Mouse (Mus musculus) forebrain, embryonic 13.5 days (tissue): ENCODE measurements around the gene Ppp2r2d. TPM values are rescaled to one million over a fixed set of nuclear protein-coding genes. Genes with fewer than 3 reads are reported as not detected.

Source experiments
- ATAC-seq: fragments of 200-750 bp; cut with Nextera tagmentation; 2 replicates; pipeline ENCODE4 v1.8.0; 2017
- H3K27ac ChIP-seq: fragments of 300-500 bp; sonication (generic); 2 replicates; pipeline ENCODE4 v1.5.1; 2015; ENCODE audit warnings: inconsistent platforms, mild to moderate bottlenecking, moderate library complexity
- H3K27me3 ChIP-seq: fragments of 300-500 bp; sonication (generic); 2 replicates; pipeline ENCODE4 v1.6.1; 2015; ENCODE audit warnings: mild to moderate bottlenecking, inconsistent platforms
- H3K36me3 ChIP-seq: fragments of 300-500 bp; sonication (generic); 2 replicates; pipeline ENCODE4 v1.6.1; 2015; ENCODE audit warnings: mild to moderate bottlenecking, inconsistent platforms; ENCODE audit not compliant: poor library complexity, severe bottlenecking
- H3K4me1 ChIP-seq: fragments of 300-500 bp; sonication (generic); 2 replicates; pipeline ENCODE4 v1.6.1; 2015; ENCODE audit warnings: inconsistent platforms
- H3K4me2 ChIP-seq: fragments of 300-500 bp; sonication (generic); 2 replicates; pipeline ENCODE4 v1.6.1; 2015; ENCODE audit warnings: inconsistent platforms, mild to moderate bottlenecking, moderate library complexity
- H3K4me3 ChIP-seq: fragments of 300-500 bp; sonication (generic); 2 replicates; pipeline ENCODE4 v1.5.1; 2015; ENCODE audit warnings: mild to moderate bottlenecking, inconsistent platforms
- H3K9ac ChIP-seq: fragments of 300-500 bp; sonication (generic); 2 replicates; pipeline ENCODE4 v1.6.1; 2015; ENCODE audit warnings: mild to moderate bottlenecking, inconsistent platforms
- H3K9me3 ChIP-seq: fragments of 300-500 bp; sonication (generic); replicated peaks from 2 replicates; pipeline ENCODE4 v1.6.1; 2016; ENCODE audit warnings: inconsistent platforms
- WGBS: fragments of 180-500 bp; shearing (Covaris S2); methylation state at CpG from one replicate; pipeline ENCODE4 v1.1.7; 2015; 5-methylcytosine and 5-hydroxymethylcytosine counted together
- polyA plus RNA-seq: library from polyadenylated mRNA; unstranded; fragments of >200 nt; fragmentation: Nextera tagmentation; extraction: Ambion mirVana; gene quantifications from 2 replicates; pipeline ENCODE4 v1.2.1, GENCODE M21; 2015

Ppp2r2d gene
- polyA plus RNA-seq, 1 experiment from 2014 or later: 49.7 TPM

- 0 out of 2 replicates have a peak overlapping the region, but pooled peaks have one; percentile 5 for H3K9ac ChIP-seq
- no peak overlapping the region for H3K4me3 ChIP-seq
- no peak for ATAC-seq
- H3K27ac ChIP-seq: no peak overlapping the region
- WGBS: 92% methylated on average over 4 of the region's 4 CpGs
- H3K27me3 ChIP-seq: no peaks in the 10 kb centered on the region
- peaks cover 45% of the 10 kb centered on the region for H3K4me1 ChIP-seq
- 0 out of 2 replicates have a peak, but pooled peaks cover 2% of the 10 kb centered on the region for H3K36me3 ChIP-seq
- peak overlapping the region; percentile 97 for H3K4me2 ChIP-seq
- H3K9me3 ChIP-seq: no peaks in the 10 kb centered on the region
Measured at GRCm38 (mm10) chr7:138843421-138843820, 2.5 kb upstream of the Ppp2r2d start.

- H3K27ac ChIP-seq: peak overlapping the region; percentile 95; the same call in 1 of the 2 replicates
- no peaks in the 10 kb centered on the region for H3K27me3 ChIP-seq
- ATAC-seq: no peak
- peak overlapping the region; percentile 98 for H3K4me3 ChIP-seq
- H3K36me3 ChIP-seq: peaks cover 5% of the 10 kb centered on the region; the same call in 1 of the 2 replicates
- 37% methylated on average over 8 of the region's 8 CpGs for WGBS
- H3K9me3 ChIP-seq: no peaks in the 10 kb centered on the region
- H3K9ac ChIP-seq: peak overlapping the region; percentile 95
- peak overlapping the region; percentile 97 for H3K4me2 ChIP-seq
- H3K4me1 ChIP-seq: peaks cover 56% of the 10 kb centered on the region
Measured at GRCm38 (mm10) chr7:138845111-138845510, 768 bp upstream of the Ppp2r2d start.

DNA sequence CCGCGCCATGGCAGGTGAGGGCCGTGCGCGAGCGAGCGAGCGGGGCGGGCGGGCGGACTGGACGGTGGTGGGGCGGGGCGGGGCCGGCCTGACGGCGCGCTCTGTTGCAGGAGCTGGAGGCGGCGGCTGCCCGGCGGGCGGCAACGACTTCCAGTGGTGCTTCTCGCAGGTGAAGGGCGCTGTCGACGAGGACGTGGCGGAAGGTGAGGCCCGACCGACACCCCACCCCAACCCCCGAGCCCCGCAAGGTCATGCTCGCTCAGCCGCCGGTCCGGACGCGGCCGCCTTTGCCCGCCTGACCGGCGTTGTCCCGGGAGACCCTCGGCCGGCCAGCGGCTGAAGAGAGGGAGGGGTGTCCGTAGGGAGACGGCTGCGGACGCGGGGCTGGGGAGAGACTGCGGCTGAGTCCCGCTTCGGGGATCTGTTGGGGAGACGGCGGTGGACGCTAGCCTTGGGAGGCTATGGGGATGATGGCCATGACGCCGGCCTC, 668 bp downstream of the Ppp2r2d start:
- H3K36me3 ChIP-seq: peaks cover 14% of the 10 kb centered on the region; the same call in 1 of the 2 replicates
- under 1% methylated on average over 55 of the region's 61 CpGs for whole genome bisulfite sequencing
- peak overlapping the region; percentile 97 for H3K4me2 ChIP-seq
- H3K4me3 ChIP-seq: peak overlapping the region; percentile 98
- no peaks in the 10 kb centered on the region for H3K27me3 ChIP-seq
- peak overlapping the region; percentile 95 for H3K9ac ChIP-seq
- peak overlapping the region; percentile 95 for H3K27ac ChIP-seq
- H3K9me3 ChIP-seq: no peaks in the 10 kb centered on the region
- ATAC-seq: peak; percentile 77
- peaks cover 59% of the 10 kb centered on the region for H3K4me1 ChIP-seq

DNA sequence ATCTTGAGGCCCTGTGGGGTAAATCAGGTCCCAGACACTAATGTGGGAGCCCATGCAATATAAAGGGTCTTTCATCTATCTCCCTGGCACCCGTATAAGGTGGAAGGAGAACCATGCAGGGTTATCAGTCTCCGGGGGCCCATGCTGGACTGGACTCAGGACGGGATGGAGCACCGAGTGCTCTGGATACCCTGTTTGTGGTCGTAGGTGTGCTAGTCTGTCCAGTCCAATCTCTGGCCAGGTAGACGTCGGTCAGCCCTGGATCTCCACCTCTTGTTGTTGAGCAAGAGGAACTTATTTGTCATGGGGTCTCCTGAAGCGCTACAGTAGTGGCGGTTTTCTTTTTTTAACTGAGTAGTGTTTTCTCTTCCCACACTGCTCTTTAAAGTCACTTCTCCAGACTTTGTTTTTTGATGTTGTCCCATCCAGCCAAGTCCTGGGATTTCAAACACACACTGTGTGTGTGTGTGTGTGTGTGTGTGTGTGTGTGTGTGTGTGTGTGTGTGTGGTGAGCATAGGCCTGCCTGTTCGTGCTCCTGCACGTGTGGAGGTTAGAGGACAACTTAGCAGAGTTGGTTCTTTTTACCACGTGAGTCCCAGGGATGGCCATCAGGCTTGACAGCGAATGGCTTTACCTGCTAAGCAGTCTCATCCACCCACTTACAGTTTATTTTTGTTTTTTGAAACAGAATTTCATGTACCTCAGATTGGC, 1.6 kb downstream of the Ppp2r2d start:
- Histone ChIP-seq H3K27me3 (no peaks in the 10 kb centered on the region), H3K36me3 (peaks cover 23% of the 10 kb centered on the region), H3K4me2 (peak overlapping the region; percentile 97), H3K27ac (no peak overlapping the region), H3K9me3 (no peaks in the 10 kb centered on the region), H3K9ac (peak overlapping the region; percentile 95), H3K4me1 (peaks cover 59% of the 10 kb centered on the region), H3K4me3 (peak overlapping the region; percentile 98)
- 51% methylated on average over 13 of the region's 13 CpGs for WGBS
- ATAC-seq: no peak

DNA sequence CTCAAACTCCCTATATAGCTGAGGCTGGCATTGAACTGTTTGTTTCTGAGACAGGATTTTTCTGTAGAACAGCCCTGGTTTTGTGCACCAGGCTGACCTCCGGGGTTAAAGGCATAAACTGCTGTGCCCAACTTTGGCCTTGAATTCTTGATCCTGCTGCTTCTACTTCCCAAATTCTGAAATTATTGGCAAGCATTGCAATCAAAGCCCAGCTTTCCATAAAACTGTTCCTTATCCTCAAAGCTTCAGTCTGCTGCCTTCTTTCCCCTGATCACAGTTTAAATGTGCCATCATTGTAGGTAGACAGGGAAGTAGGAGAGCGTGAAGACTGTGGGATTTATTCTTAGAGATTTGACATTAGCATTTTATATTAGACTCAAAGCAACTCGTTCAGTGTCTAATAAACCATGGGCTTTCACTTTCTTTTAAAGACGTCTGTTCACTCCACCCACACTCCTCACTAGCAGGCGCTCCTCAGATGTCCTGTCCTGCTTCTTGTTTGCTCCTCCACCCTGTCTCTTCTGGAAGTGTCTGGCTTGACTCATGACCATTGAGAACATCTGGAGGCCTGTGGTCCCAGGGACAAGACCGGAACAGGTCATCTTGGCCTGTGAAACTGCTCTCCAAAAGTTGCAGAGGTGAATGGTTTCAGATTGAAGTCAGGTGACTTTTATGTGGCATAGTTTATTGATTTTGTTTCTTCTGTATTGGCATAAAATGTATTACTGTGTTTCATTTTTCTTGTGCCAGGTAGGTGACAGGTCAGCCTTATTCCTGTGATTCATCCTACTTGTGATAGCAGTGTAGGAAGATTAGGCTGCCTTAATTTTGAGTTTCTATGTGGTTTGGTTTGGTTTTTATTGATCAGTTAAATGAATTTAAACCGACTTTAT, 2.4 kb downstream of the Ppp2r2d start:
- peak overlapping the region; percentile 97 for H3K4me2 ChIP-seq
- no peak overlapping the region for H3K27ac ChIP-seq
- H3K4me3 ChIP-seq: peak overlapping the region; percentile 98
- H3K27me3 ChIP-seq: no peaks in the 10 kb centered on the region
- 79% methylated on average over 7 of the region's 7 CpGs for WGBS
- H3K36me3 ChIP-seq: peaks cover 31% of the 10 kb centered on the region
- peaks cover 53% of the 10 kb centered on the region for H3K4me1 ChIP-seq
- peak overlapping the region; percentile 95 for H3K9ac ChIP-seq
- H3K9me3 ChIP-seq: no peaks in the 10 kb centered on the region
- ATAC-seq: no peak

GRCm38 (mm10) chr7:138850083-138850482, 4.2 kb downstream of the Ppp2r2d start:
- H3K27ac ChIP-seq: no peak overlapping the region
- ATAC-seq: no peak
- H3K9me3 ChIP-seq: no peaks in the 10 kb centered on the region
- peaks cover 43% of the 10 kb centered on the region for H3K36me3 ChIP-seq
- no peak overlapping the region for H3K9ac ChIP-seq
- H3K4me3 ChIP-seq: no peak overlapping the region
- H3K4me2 ChIP-seq: no peak overlapping the region
- peaks cover 35% of the 10 kb centered on the region for H3K4me1 ChIP-seq
- H3K27me3 ChIP-seq: no peaks in the 10 kb centered on the region

- Histone ChIP-seq H3K9ac (no peak overlapping the region; the same call in 1 of the 2 replicates), H3K36me3 (peaks cover 53% of the 10 kb centered on the region), H3K9me3 (no peaks in the 10 kb centered on the region), H3K4me2 (no peak overlapping the region), H3K27ac (no peak overlapping the region), H3K27me3 (no peaks in the 10 kb centered on the region), H3K4me1 (peaks cover 16% of the 10 kb centered on the region), H3K4me3 (no peak overlapping the region)
- ATAC-seq: no peak
- WGBS: 95% methylated on average over 4 of the region's 4 CpGs
Measured at GRCm38 (mm10) chr7:138853417-138854031, 7.6 kb downstream of the Ppp2r2d start.

- Histone ChIP-seq H3K4me1 (peaks cover 14% of the 10 kb centered on the region), H3K4me3 (no peak overlapping the region), H3K4me2 (no peak overlapping the region), H3K9ac (no peak overlapping the region), H3K9me3 (no peaks in the 10 kb centered on the region), H3K27ac (no peak overlapping the region), H3K36me3 (peaks cover 52% of the 10 kb centered on the region), H3K27me3 (no peaks in the 10 kb centered on the region)
- ATAC-seq: no peak
- WGBS: 96% methylated on average over 2 of the region's 2 CpGs
Measured at GRCm38 (mm10) chr7:138854201-138854600, 8.3 kb downstream of the Ppp2r2d start.

GRCm38 (mm10) chr7:138856670-138857069, 10.8 kb downstream of the Ppp2r2d start:
- Histone ChIP-seq H3K9ac (no peak overlapping the region), H3K4me3 (no peak overlapping the region), H3K9me3 (no peaks in the 10 kb centered on the region), H3K27ac (no peak overlapping the region), H3K4me1 (no peaks in the 10 kb centered on the region; the same call in 1 of the 2 replicates), H3K4me2 (no peak overlapping the region), H3K36me3 (peaks cover 50% of the 10 kb centered on the region), H3K27me3 (no peaks in the 10 kb centered on the region)
- 68% methylated on average over 2 of the region's 2 CpGs for WGBS
- ATAC-seq: no peak

- H3K4me3 ChIP-seq: no peak overlapping the region
- H3K9me3 ChIP-seq: no peaks in the 10 kb centered on the region
- H3K27ac ChIP-seq: no peak overlapping the region
- peaks cover 21% of the 10 kb centered on the region for H3K36me3 ChIP-seq
- no peak for ATAC-seq
- no peaks in the 10 kb centered on the region for H3K27me3 ChIP-seq
- no peak overlapping the region for H3K9ac ChIP-seq
- no peaks in the 10 kb centered on the region for H3K4me1 ChIP-seq
- H3K4me2 ChIP-seq: no peak overlapping the region
- 91% methylated on average over 3 of the region's 3 CpGs for WGBS
Measured at GRCm38 (mm10) chr7:138863950-138864572, 18.2 kb downstream of the Ppp2r2d start.

DNA sequence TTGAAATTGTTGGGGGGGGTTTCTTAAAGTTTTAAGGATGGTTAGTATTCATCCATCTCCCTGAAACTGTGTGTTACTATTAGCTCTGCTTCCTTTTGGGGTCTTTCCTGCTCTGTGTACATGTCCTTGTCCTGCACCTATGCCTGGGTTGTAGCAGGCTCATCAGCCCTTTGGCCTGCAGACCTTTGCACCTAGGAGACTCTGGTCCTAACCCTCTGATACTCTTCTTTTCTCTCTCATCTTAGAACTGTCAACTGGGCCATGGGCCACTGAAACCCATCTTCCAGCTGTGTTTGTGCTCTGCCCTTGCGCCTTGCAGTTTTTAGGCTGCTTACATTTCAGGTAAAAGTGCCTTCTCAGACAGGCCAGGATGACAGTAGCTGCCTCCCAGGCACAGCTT, 18.9 kb downstream of the Ppp2r2d start:
- Histone ChIP-seq H3K4me1 (no peaks in the 10 kb centered on the region), H3K27ac (no peak overlapping the region), H3K9me3 (no peaks in the 10 kb centered on the region), H3K4me2 (no peak overlapping the region), H3K27me3 (no peaks in the 10 kb centered on the region), H3K36me3 (peaks cover 27% of the 10 kb centered on the region), H3K9ac (no peak overlapping the region), H3K4me3 (no peak overlapping the region)
- 100% methylated on average over 1 of the region's 1 CpGs for WGBS
- no peak for ATAC-seq
